Mouse (Mus musculus) megakaryocyte, embryonic 14.5 days (primary cell): ENCODE results near the gene Vwa3a. TPM values are rescaled to one million over a fixed set of nuclear protein-coding genes. Genes with fewer than 3 reads are reported as not detected.

Source experiments
- H3K27me3 ChIP-seq: replicated peaks from 2 replicates; pipeline ENCODE3; 2012; ENCODE audit warnings: inconsistent platforms
- H3K36me3 ChIP-seq: replicated peaks from 2 replicates; pipeline ENCODE3; 2012; ENCODE audit warnings: low read length, inconsistent platforms, mixed read lengths
- H3K4me1 ChIP-seq: 2 replicates; pipeline ENCODE4 v1.6.1; 2012; ENCODE audit warnings: inconsistent platforms
- H3K4me3 ChIP-seq: replicated peaks from 2 replicates; pipeline ENCODE3; 2012; ENCODE audit warnings: moderate library complexity, mild to moderate bottlenecking, inconsistent platforms
- H3K9me3 ChIP-seq: 2 replicates; pipeline ENCODE4 v1.6.1; 2012; ENCODE audit warnings: inconsistent platforms
- FLI1 ChIP-seq: IDR thresholded peaks from 2 replicates; pipeline ENCODE4 v1.6.1; 2012; ENCODE audit warnings: low read length, inconsistent platforms, mixed read lengths
- GATA1 ChIP-seq: IDR thresholded peaks from 3 replicates; pipeline ENCODE4 v1.6.1; 2012; ENCODE audit warnings: mixed read lengths, low read length, inconsistent platforms, borderline replicate concordance
- polyA plus RNA-seq: library from polyadenylated mRNA; stranded (reverse); fragments of >175 nt; gene quantifications from 2 replicates; pipeline ENCODE4 v1.2.3, GENCODE M21; 2012; ENCODE audit warnings: low replicate concordance; ENCODE audit not compliant: insufficient read depth

Vwa3a gene
- polyA plus RNA-seq, 1 experiment: not detected

DNA sequence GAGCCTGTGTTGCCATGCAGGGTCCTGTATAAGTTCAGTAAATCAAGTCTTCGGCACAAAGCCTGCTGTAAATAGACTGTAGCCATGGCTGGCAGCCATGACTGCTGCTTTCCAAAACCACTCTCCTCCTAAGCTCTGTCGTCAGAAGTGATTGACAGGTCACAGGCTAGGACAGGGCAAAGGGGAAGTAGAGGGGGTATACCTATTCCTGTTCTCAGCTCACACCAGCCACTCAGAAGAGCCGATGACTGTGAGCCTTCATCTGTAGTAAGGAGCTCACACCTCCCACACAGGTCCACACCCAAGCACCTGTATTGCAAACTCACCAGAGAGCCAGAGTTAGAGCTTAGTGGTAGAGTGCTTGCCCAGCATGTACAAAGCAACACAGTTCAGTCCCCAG lies 57.3 kb downstream of the Vwa3a start:
- Histone ChIP-seq H3K36me3 (no peaks in the 10 kb centered on the region), H3K4me1 (0 out of 2 replicates have a peak, but pooled peaks cover 3% of the 10 kb centered on the region), H3K4me3 (no peak overlapping the region), H3K9me3 (no peaks in the 10 kb centered on the region), H3K27me3 (peaks cover 35% of the 10 kb centered on the region)
- TF ChIP-seq FLI1: no peak
- no peak for TF ChIP-seq GATA1

DNA sequence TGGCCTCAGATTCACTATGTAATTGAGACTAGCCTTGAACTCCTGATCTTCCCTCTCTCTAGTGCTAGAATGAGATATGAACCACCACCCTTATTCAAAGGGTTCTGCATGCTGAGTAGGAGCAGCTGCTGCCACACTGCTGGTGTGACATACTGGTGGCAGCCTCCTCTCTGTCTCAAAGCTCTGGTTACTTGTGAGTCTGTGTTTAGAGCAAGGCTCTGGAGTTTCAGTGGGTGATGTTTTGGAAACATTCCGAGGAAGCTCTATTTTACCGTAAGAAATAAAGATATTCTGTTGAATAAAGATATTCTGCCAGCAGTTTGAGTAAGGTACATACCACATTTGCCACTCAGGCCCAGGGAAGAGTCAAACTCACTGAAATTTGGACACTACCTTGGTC lies 64.2 kb downstream of the Vwa3a start:
- no peaks in the 10 kb centered on the region for H3K36me3 ChIP-seq
- H3K4me3 ChIP-seq: no peak overlapping the region
- H3K4me1 ChIP-seq: no peaks in the 10 kb centered on the region
- peaks cover 27% of the 10 kb centered on the region for H3K27me3 ChIP-seq
- H3K9me3 ChIP-seq: no peaks in the 10 kb centered on the region
- TF ChIP-seq FLI1: no peak
- no peak for TF ChIP-seq GATA1

DNA sequence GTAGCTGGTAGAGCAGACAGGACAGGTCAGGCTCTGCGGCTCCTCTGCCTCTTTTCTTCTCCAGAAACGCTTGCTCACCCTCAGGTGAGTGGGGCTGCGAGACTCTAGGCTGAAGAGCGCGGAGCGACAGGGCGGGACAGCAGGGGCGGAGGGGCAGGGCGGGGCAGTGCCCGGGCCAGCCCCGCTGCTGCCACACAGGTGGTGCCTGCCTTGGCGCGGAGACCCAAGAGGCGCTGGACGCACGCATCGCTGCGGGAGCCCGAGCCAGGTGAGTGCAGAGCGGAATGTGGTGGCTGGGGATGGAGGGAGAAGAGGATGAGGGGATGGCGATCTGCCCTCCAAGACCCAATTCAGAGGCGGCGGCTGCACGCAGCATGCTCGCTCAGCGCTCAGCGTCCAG lies 70.6 kb downstream of the Vwa3a start:
- Histone ChIP-seq H3K9me3 (no peaks in the 10 kb centered on the region), H3K4me1 (peaks cover 5% of the 10 kb centered on the region; the same call in 1 of the 2 replicates), H3K27me3 (peaks cover 55% of the 10 kb centered on the region), H3K36me3 (no peaks in the 10 kb centered on the region), H3K4me3 (peak overlapping the region; percentile 48)
- TF ChIP-seq GATA1: no peak
- no peak for TF ChIP-seq FLI1

DNA sequence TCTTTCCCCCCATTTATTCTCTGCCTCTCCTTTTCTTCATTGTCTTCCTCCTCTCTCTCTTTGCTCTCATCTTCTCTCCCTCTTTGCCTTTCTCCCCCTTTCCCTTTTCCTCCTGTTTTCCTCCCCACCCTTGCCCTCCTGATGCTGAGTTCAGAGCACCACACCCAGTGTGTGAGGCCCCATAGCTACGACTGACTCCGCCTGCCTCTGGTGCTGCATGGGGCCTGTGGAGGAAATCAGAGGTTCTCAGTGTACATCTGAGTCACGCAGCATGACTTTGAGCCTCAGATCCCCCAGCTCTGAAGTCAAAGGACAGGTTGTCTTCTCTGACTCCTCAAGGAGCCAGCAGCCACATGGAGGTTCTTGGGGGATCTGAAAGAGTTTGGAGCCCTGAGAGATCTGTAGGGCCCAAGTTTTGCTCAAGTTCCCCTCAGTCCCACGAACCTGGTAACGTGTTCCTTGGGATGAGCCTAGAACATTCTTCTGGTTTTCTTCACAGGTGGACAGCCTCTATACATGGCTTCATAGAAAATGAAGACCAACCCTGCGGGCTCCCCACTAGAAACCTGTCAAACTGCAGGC lies 72.8 kb downstream of the Vwa3a start, which contains the start of gene Gm5737:
Gm5737 (plus strand) TSS at position 532 of the 582 bp plus-strand sequence.
- H3K36me3 ChIP-seq: no peaks in the 10 kb centered on the region
- H3K4me1 ChIP-seq: peaks cover 15% of the 10 kb centered on the region

DNA sequence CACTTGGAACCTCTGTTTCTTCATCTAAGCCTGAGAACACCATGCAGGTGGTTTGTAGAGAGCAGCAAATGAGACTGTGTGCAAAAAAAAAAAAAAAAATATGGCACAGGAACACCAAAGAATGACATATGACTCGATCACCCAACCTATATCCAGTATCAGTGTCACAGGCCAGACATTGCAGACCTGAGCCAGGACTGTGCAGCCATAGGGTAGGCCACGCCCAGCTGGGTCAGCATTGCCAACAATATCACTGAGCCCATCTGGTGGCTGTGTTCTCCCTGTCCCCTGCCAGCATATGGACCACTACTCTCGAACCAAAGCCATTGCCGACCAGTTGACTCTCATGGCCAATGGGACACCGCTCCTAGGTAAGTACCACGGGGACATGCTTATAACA lies 78.4 kb downstream of the Vwa3a start:
- TF ChIP-seq FLI1 (no peak), GATA1 (no peak)
- Histone ChIP-seq H3K36me3 (no peaks in the 10 kb centered on the region), H3K9me3 (no peaks in the 10 kb centered on the region), H3K27me3 (peaks cover 48% of the 10 kb centered on the region), H3K4me3 (no peak overlapping the region), H3K4me1 (peaks cover 15% of the 10 kb centered on the region)

More for the DNA sequence above, 72.8 kb downstream of the Vwa3a start, which contains the start of gene Gm5737:
- no peaks in the 10 kb centered on the region for H3K9me3 ChIP-seq
- H3K27me3 ChIP-seq: peaks cover 58% of the 10 kb centered on the region
- no peak within 1 kb of the TSS for H3K4me3 ChIP-seq
- TF ChIP-seq FLI1 (no peak), GATA1 (no peak)

DNA sequence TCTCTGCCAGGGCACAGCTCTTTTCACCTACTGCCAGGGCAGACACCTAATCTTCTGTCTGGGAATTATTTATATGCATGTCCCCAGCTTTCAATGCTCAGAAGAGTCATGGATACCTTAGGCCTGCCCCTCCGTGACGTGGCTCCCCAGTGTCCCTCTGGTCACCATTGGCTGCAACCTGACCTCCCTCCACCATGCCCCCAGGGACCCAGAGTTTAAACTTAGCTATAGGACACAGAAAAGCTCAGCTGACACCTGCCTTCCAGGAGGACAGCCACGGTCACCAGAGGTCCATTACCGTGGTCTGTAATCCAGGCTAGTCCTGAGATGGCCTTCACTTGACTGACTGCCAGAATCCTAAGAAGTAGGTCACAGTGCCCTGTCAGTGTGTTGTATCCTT lies 80.3 kb downstream of the Vwa3a start:
- Histone ChIP-seq H3K36me3 (no peaks in the 10 kb centered on the region), H3K27me3 (peaks cover 40% of the 10 kb centered on the region), H3K4me1 (peaks cover 19% of the 10 kb centered on the region), H3K4me3 (no peak overlapping the region), H3K9me3 (no peaks in the 10 kb centered on the region)
- TF ChIP-seq GATA1: no peak
- no peak for TF ChIP-seq FLI1

DNA sequence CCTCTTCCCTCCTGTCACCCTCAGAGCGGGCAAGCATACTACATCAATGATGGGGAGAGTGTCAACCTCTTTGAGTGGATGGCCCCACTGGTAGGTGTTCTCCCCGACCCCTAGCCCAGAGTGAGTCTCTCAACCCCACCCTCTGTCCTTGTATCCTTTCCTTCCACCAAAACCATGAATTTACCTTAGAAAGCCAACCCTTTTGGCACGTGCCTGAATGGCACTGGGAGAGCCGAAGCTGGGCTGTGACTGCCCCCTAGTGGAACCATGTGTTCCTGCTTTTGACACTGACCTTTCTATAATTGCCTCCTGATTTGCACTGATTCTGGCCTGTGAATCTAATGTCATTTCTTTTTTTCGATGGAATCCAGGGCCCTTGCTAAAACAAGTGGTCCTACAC lies 84.1 kb downstream of the Vwa3a start:
- TF ChIP-seq FLI1 (no peak), GATA1 (no peak)

DNA sequence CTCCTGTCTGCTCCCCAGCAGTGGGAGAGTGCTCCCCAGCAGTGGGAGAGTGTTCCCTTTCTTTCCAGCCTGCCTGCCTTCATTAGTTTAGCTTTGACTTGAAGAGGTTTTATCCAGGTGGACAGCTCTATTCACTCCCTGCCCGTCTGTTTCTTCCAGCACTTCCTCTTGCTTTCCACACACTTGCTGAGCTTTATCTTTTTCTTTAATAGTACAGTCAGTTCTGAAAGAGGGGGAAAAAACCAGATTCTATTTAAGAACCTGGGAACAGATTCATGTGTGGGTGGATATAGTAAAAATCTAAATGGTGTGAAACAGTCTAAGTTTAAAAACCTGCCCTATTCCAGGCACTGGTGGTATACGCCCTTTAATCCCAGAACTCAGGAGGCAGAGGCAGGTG lies 86.0 kb downstream of the Vwa3a start:
- H3K36me3 ChIP-seq: no peaks in the 10 kb centered on the region
- peaks cover 23% of the 10 kb centered on the region for H3K27me3 ChIP-seq
- H3K4me1 ChIP-seq: peaks cover 26% of the 10 kb centered on the region
- H3K9me3 ChIP-seq: no peaks in the 10 kb centered on the region
- no peak overlapping the region for H3K4me3 ChIP-seq
- no peak for TF ChIP-seq FLI1
- no peak for TF ChIP-seq GATA1

More for the DNA sequence above, 84.1 kb downstream of the Vwa3a start:
- peaks cover 11% of the 10 kb centered on the region for H3K4me1 ChIP-seq
- no peak overlapping the region for H3K4me3 ChIP-seq
- no peaks in the 10 kb centered on the region for H3K9me3 ChIP-seq
- H3K36me3 ChIP-seq: no peaks in the 10 kb centered on the region
- H3K27me3 ChIP-seq: peaks cover 25% of the 10 kb centered on the region

DNA sequence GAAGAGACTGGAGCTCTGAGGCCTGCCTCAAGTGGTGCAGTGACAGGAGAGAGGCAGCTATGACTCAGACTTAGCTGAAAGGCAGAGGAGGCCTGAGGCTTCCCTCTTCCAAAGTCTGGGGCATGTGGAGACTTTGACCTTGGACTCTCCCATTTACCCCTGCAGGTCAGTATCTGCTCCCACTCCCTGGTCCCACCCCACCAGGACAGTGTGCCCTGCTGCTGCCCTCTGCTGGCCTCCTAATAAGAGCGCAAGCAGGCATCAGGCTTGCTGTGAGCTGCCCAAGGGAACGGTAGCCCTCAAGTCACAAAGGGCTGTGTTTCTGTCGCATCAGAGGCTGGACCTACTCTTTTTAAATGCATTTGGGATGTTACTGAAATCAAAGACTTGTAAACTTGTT lies 87.3 kb downstream of the Vwa3a start:
- H3K4me1 ChIP-seq: peaks cover 40% of the 10 kb centered on the region
- peaks cover 17% of the 10 kb centered on the region for H3K27me3 ChIP-seq
- TF ChIP-seq FLI1 (no peak), GATA1 (no peak)
- H3K4me3 ChIP-seq: no peak overlapping the region
- H3K36me3 ChIP-seq: no peaks in the 10 kb centered on the region
- H3K9me3 ChIP-seq: no peaks in the 10 kb centered on the region

DNA sequence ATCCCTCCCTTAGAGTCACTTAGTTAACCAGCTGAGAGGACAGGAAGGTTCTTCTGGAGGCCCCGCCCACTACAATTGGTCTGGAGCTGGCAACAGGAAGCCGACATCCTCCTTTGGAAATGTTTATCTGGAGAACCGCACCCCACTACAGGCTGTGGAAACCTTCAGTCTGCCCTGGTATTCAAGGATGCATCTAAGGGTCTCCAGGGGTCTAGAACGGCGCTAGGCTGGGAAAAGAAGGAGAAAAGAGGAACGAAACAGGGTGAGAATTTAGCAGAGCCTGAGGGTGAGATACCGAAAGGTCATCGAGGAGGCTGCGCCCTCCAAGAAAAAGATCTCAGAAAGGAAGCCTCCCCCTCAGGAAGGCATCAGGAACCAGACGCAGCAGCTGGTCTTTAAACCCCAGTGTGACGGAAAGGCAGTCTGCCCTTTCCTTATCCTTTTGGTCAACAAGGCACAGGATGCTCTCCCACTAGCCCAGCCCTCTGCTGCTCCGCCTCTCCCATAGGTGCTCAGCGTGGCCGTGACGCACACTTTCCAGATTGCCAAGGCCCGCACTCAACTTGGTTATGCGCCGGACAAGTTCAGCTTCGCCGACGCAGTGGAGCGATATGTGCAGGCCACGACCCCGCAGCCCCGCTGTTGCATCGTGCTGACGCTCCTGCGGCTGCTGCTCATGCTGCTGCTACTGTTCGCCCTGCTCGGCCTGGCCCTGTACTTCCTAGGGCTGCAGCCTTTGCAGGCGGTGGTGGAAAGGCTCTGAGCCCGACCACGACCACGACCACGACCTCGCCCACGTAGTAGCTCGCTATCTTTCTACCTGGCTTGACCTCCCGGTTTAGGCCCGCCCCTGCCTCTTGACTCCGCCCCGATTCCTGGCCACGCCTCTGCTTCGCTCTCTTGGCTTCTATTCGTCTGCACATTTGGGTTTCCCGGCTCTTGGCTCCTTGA lies 91.6 kb downstream of the Vwa3a start:
- H3K36me3 ChIP-seq: no peaks in the 10 kb centered on the region
- peaks cover 3% of the 10 kb centered on the region for H3K27me3 ChIP-seq

More for the DNA sequence above, 91.6 kb downstream of the Vwa3a start:
- peak overlapping the region; percentile 97 for H3K4me3 ChIP-seq
- TF ChIP-seq GATA1: no peak
- TF ChIP-seq FLI1: no peak
- H3K4me1 ChIP-seq: peaks cover 56% of the 10 kb centered on the region
- no peaks in the 10 kb centered on the region for H3K9me3 ChIP-seq
